ENCODE assay signal across 29 mouse cellular contexts in genomic region chr16:62441197-62441596, GRCm38 (mm10).
DNase-seq lines count a peak whose midpoint lies in the region; TF ChIP-seq lines count a peak whose summit lies in the region.
"Had no signal": no experiment of that assay in that cellular context is flagged by ENCODE, and none has a peak within 500 bp of the region (broad histone marks: within the 10 kb centered on the region; RNA-seq: fewer than 3 reads in every experiment).

No protein-coding gene starts in this region.

- intact Hi-C loops in left cerebral cortex, adult 2 months (cut with DNase I): no loop called here
- intact Hi-C loops in left cerebral cortex, postnatal 14 days (cut with DNase I): no loop called here

- H3K4me3 ChIP-seq in left cerebral cortex, adult 2 months: no peak overlapping the region
- H3K4me3 ChIP-seq: erythroblast, embryonic 14.5 days; hindbrain, embryonic 10.5 days; hindbrain, embryonic 15.5 days; limb, embryonic 10.5 days; limb, embryonic 15.5 days; liver, embryonic 13.5 days; megakaryocyte, embryonic 14.5 days; midbrain, embryonic 12.5 days; myocyte; neural tube, embryonic 12.5 days had no signal

- H3K27ac ChIP-seq in left cerebral cortex, adult 2 months: no peak overlapping the region
- H3K27ac ChIP-seq: hindbrain, embryonic 10.5 days; hindbrain, embryonic 15.5 days; limb, embryonic 10.5 days; limb, embryonic 15.5 days; liver, embryonic 13.5 days; midbrain, embryonic 12.5 days; neural tube, embryonic 12.5 days; stomach, postnatal 0 days had no signal

- no peak; the same call in 1 of the 2 replicates for TF ChIP-seq CTCF in left cerebral cortex, adult 2 months (IDR thresholded peaks at IDR 0.05)

- DNase-seq in layer of hippocampus, adult 11-12 months (ENCODE audit: low spot score): peak; percentile 16
- DNase-seq in layer of hippocampus, postnatal 25 days (ENCODE audit: extremely low spot score in 1 of 2, low spot score in 1 of 2): no peak
- DNase-seq in left cerebral cortex, adult 9 months (ENCODE audit: low spot score in 2 of 2): peak; percentile 19 to 56
- no peak for DNase-seq in left cerebral cortex, adult 2 months (ENCODE audit: extremely low spot score in 1 of 2, low spot score in 2 of 2)
- DNase-seq in left cerebral cortex, postnatal 14 days (ENCODE audit: low spot score in 2 of 2): peak; percentile 26 to 71
- no peak for DNase-seq in testis, postnatal 14 days (ENCODE audit: low spot score)
- DNase-seq in ovary, adult 18-20 months (ENCODE audit: low spot score): no peak
- DNase-seq: adrenal gland, postnatal 14 days; cerebellum, adult 18-20 months; cerebellum, postnatal 10 days; gastrocnemius, postnatal 10 days; heart, postnatal 14 days; kidney, adult 11 months; kidney, postnatal 14 days; liver, embryonic 13.5 days; lung, adult 18-20 months; lung, postnatal 4 days; spleen, adult 18-20 months; thymus, postnatal 4 days had no signal

Comparison
In these comparisons a context has a peak if more than half of its experiments do, and no peak if none do; other contexts are left out.
1. DNase-seq: peak in layer of hippocampus, adult 11-12 months (single experiment), left cerebral cortex, adult 9 months (2 of 2) and left cerebral cortex, postnatal 14 days (2 of 2); none in layer of hippocampus, postnatal 25 days (0 of 2), left cerebral cortex, adult 2 months (0 of 2), testis, postnatal 14 days (single experiment) and ovary, adult 18-20 months (single experiment).